Mouse (Mus musculus): Measurements from ENCODE around the gene Sh3rf1. TPM values are rescaled to one million over a fixed set of nuclear protein-coding genes. Genes with fewer than 3 reads are reported as not detected.

Gene Sh3rf1
- polyA plus RNA-seq, 1 experiment from 2014 or later = 4.8 TPM

GRCm38 (mm10) chr8:61260530-61260929 is 36.9 kb downstream of the Sh3rf1 start:
- Histone ChIP-seq H3K27me3 (ENCODE audit: control insufficient read depth, insufficient read depth, low read length) (no peaks in the 10 kb centered on the region), H3K9ac (ENCODE audit: low read length) (no peak overlapping the region), H3K9me3 (ENCODE audit: control insufficient read depth, low read length) (no peaks in the 10 kb centered on the region), H3K4me3 (ENCODE audit: low read depth, low read length) (no peak overlapping the region), H3K36me3 (ENCODE audit: control insufficient read depth, insufficient read depth, low read length) (no peaks in the 10 kb centered on the region), H3K27ac (replicated peaks) (no peak overlapping the region), H3K4me1 (replicated peaks; ENCODE audit: control insufficient read depth, insufficient read depth) (peaks cover 3% of the 10 kb centered on the region), H3K4me2 (replicated peaks; ENCODE audit: low read depth) (no peak overlapping the region)
- WGBS = 63% methylated on average over 7 of the region's 7 CpGs
- no peak for TF ChIP-seq EP300 (optimal IDR thresholded peaks at IDR 0.05)
- no peak for TF ChIP-seq CTCF (IDR thresholded peaks at IDR 0.05; ENCODE audit: low read depth)
- DNase-seq (ENCODE audit: low spot score) = no peak
- no peak for ATAC-seq (ENCODE audit: low FRiP score, low TSS enrichment)

GRCm38 (mm10) chr8:61261374-61261773 is 37.7 kb downstream of the Sh3rf1 start:
- Histone ChIP-seq H3K4me3 (ENCODE audit: low read depth, low read length) (no peak overlapping the region), H3K4me2 (replicated peaks; ENCODE audit: low read depth) (no peak overlapping the region), H3K27ac (replicated peaks) (no peak overlapping the region), H3K9me3 (ENCODE audit: control insufficient read depth, low read length) (no peaks in the 10 kb centered on the region), H3K9ac (ENCODE audit: low read length) (no peak overlapping the region), H3K36me3 (ENCODE audit: control insufficient read depth, insufficient read depth, low read length) (no peaks in the 10 kb centered on the region), H3K4me1 (replicated peaks; ENCODE audit: control insufficient read depth, insufficient read depth) (peaks cover 3% of the 10 kb centered on the region), H3K27me3 (ENCODE audit: control insufficient read depth, insufficient read depth, low read length) (no peaks in the 10 kb centered on the region)
- 57% methylated on average over 4 of the region's 4 CpGs for WGBS
- ATAC-seq (ENCODE audit: low FRiP score, low TSS enrichment) (no peak), DNase-seq (ENCODE audit: low spot score) (no peak)
- TF ChIP-seq CTCF (IDR thresholded peaks at IDR 0.05; ENCODE audit: low read depth) (no peak), EP300 (optimal IDR thresholded peaks at IDR 0.05) (no peak)

GRCm38 (mm10) chr8:61263691-61264090 is 40.0 kb downstream of the Sh3rf1 start:
- Histone ChIP-seq H3K27me3 (ENCODE audit: control insufficient read depth, insufficient read depth, low read length) (no peaks in the 10 kb centered on the region), H3K9ac (ENCODE audit: low read length) (no peak overlapping the region), H3K4me1 (replicated peaks; ENCODE audit: control insufficient read depth, insufficient read depth) (peaks cover 3% of the 10 kb centered on the region), H3K9me3 (ENCODE audit: control insufficient read depth, low read length) (no peaks in the 10 kb centered on the region), H3K4me2 (replicated peaks; ENCODE audit: low read depth) (no peak overlapping the region), H3K36me3 (ENCODE audit: control insufficient read depth, insufficient read depth, low read length) (no peaks in the 10 kb centered on the region), H3K27ac (replicated peaks) (no peak overlapping the region), H3K4me3 (ENCODE audit: low read depth, low read length) (no peak overlapping the region)
- WGBS = 98% methylated on average over 4 of the region's 4 CpGs
- DNase-seq (ENCODE audit: low spot score) (no peak), ATAC-seq (ENCODE audit: low FRiP score, low TSS enrichment) (no peak)
- TF ChIP-seq EP300 (optimal IDR thresholded peaks at IDR 0.05) = no peak
- no peak for TF ChIP-seq CTCF (IDR thresholded peaks at IDR 0.05; ENCODE audit: low read depth)

- H3K9ac ChIP-seq (ENCODE audit: low read length) = no peak overlapping the region
- no peaks in the 10 kb centered on the region for H3K9me3 ChIP-seq (ENCODE audit: control insufficient read depth, low read length)
- H3K27ac ChIP-seq (replicated peaks) = no peak overlapping the region
- no peak for ATAC-seq (ENCODE audit: low FRiP score, low TSS enrichment)
- no peak overlapping the region for H3K4me3 ChIP-seq (ENCODE audit: low read depth, low read length)
- peaks cover 3% of the 10 kb centered on the region for H3K4me1 ChIP-seq (replicated peaks; ENCODE audit: control insufficient read depth, insufficient read depth)
- TF ChIP-seq CTCF (IDR thresholded peaks at IDR 0.05; ENCODE audit: low read depth) = no peak
- no peak for TF ChIP-seq EP300 (optimal IDR thresholded peaks at IDR 0.05)
- WGBS = 41% methylated on average over 7 of the region's 7 CpGs
- no peaks in the 10 kb centered on the region for H3K36me3 ChIP-seq (ENCODE audit: control insufficient read depth, insufficient read depth, low read length)
- H3K4me2 ChIP-seq (replicated peaks; ENCODE audit: low read depth) = 0 out of 2 replicates have a peak overlapping the region, but pooled peaks have one; percentile 8
- no peak for DNase-seq (ENCODE audit: low spot score)
- H3K27me3 ChIP-seq (ENCODE audit: control insufficient read depth, insufficient read depth, low read length) = no peaks in the 10 kb centered on the region
These were observed 41.2 kb downstream of the Sh3rf1 start for GRCm38 (mm10) chr8:61264881-61265280.

GRCm38 (mm10) chr8:61265390-61265789 is 41.7 kb downstream of the Sh3rf1 start:
- H3K4me2 ChIP-seq (replicated peaks; ENCODE audit: low read depth) = 0 out of 2 replicates have a peak overlapping the region, but pooled peaks have one; percentile 8
- H3K27me3 ChIP-seq (ENCODE audit: control insufficient read depth, insufficient read depth, low read length) = no peaks in the 10 kb centered on the region
- 41% methylated on average over 5 of the region's 5 CpGs for WGBS
- no peak overlapping the region for H3K27ac ChIP-seq (replicated peaks)
- no peak overlapping the region for H3K4me3 ChIP-seq (ENCODE audit: low read depth, low read length)
- H3K36me3 ChIP-seq (ENCODE audit: control insufficient read depth, insufficient read depth, low read length) = no peaks in the 10 kb centered on the region
- no peak overlapping the region for H3K9ac ChIP-seq (ENCODE audit: low read length)
- peak; percentile 64 for DNase-seq (ENCODE audit: low spot score)
- no peak for ATAC-seq (ENCODE audit: low FRiP score, low TSS enrichment)
- TF ChIP-seq CTCF (IDR thresholded peaks at IDR 0.05; ENCODE audit: low read depth) (no peak), EP300 (optimal IDR thresholded peaks at IDR 0.05) (no peak)
- no peaks in the 10 kb centered on the region for H3K9me3 ChIP-seq (ENCODE audit: control insufficient read depth, low read length)
- peaks cover 3% of the 10 kb centered on the region for H3K4me1 ChIP-seq (replicated peaks; ENCODE audit: control insufficient read depth, insufficient read depth)

GRCm38 (mm10) chr8:61267061-61267460 is 43.4 kb downstream of the Sh3rf1 start:
- Histone ChIP-seq H3K4me3 (ENCODE audit: low read depth, low read length) (no peak overlapping the region), H3K9me3 (ENCODE audit: control insufficient read depth, low read length) (no peaks in the 10 kb centered on the region), H3K4me2 (replicated peaks; ENCODE audit: low read depth) (no peak overlapping the region), H3K27me3 (ENCODE audit: control insufficient read depth, insufficient read depth, low read length) (no peaks in the 10 kb centered on the region), H3K9ac (ENCODE audit: low read length) (no peak overlapping the region), H3K4me1 (replicated peaks; ENCODE audit: control insufficient read depth, insufficient read depth) (peaks cover 3% of the 10 kb centered on the region), H3K27ac (replicated peaks) (no peak overlapping the region), H3K36me3 (ENCODE audit: control insufficient read depth, insufficient read depth, low read length) (no peaks in the 10 kb centered on the region)
- no peak for DNase-seq (ENCODE audit: low spot score)
- ATAC-seq (ENCODE audit: low FRiP score, low TSS enrichment) = no peak
- WGBS = 100% methylated on average over 1 of the region's 1 CpGs
- TF ChIP-seq CTCF (IDR thresholded peaks at IDR 0.05; ENCODE audit: low read depth) (no peak), EP300 (optimal IDR thresholded peaks at IDR 0.05) (no peak)
